Mouse (Mus musculus): ENCODE results near the gene Ubald2. TPM values are rescaled to one million over a fixed set of nuclear protein-coding genes. Genes with fewer than 3 reads are reported as not detected.
"Not testable (repeated sequence)": the region's sequence is repeated elsewhere in the genome, so short reads cannot be mapped to it uniquely, and the experiment has no call there.

Gene Ubald2
- polyA plus RNA-seq, 1 experiment: 574 TPM

DNA sequence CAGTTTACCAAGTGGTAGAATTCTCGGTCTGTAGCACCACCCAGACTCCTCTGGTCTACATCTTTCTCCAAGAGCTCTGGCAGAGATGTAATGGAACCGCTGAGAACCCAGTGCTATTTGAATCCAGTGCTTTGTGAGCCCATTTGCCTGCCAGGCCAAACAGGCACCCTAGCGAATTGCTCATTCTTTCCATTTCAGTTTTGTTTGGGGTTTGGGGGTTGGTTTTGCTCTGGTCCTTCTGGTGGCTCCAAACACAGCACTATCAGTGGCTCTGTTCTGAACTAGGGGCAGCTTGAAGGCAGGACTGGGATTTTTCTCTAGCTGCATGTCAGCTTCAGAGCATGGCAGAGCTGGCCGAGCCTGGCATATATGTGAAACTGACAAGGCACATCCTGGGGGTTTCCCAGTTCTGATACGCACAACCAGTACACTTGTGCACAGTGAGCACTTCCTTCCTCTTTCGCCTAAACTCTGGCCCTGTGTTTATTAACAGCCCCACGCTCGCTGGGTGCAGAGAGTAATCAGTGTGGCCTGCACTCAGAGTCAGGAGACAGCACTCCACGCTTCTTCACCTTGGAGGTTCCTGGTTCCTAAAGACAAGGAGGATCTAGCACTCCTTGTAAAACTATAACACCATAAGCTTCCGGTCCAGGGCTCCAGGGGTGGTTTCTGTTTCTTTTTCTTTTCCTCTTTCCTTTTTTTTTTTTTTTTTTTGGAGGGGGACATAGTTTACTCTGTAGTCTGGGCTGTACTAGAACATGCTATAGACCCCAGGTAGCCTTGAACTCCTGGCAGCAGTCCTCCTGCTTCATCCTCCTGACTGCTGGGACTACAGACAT, 9.9 kb upstream of the Ubald2 start:
- no peaks in the 10 kb centered on the region for H3K36me3 ChIP-seq (ENCODE audit: control insufficient read depth, insufficient read depth, low read length)
- H3K4me1 ChIP-seq (ENCODE audit: control insufficient read depth, insufficient read depth, insufficient read length, low read length): peaks cover 42% of the 10 kb centered on the region; the same call in 1 of the 2 replicates
- no peak overlapping the region for H3K4me3 ChIP-seq (ENCODE audit: low read depth, low read length)
- WGBS: 37% methylated on average over 10 of the region's 10 CpGs
- TF ChIP-seq CTCF (IDR thresholded peaks at IDR 0.05; ENCODE audit: extremely low read depth, insufficient read length, insufficient replicate concordance, low read depth, low read length) (no peak), POLR2A (IDR thresholded peaks at IDR 0.05; ENCODE audit: low read depth, low read length) (peak; percentile 43; the same call in 1 of the 2 replicates)
- no peaks in the 10 kb centered on the region for H3K27me3 ChIP-seq (ENCODE audit: control insufficient read depth, insufficient read depth, low read length)
- H3K27ac ChIP-seq (ENCODE audit: insufficient read depth, low read depth, low read length): peak overlapping the region; percentile 72

DNA sequence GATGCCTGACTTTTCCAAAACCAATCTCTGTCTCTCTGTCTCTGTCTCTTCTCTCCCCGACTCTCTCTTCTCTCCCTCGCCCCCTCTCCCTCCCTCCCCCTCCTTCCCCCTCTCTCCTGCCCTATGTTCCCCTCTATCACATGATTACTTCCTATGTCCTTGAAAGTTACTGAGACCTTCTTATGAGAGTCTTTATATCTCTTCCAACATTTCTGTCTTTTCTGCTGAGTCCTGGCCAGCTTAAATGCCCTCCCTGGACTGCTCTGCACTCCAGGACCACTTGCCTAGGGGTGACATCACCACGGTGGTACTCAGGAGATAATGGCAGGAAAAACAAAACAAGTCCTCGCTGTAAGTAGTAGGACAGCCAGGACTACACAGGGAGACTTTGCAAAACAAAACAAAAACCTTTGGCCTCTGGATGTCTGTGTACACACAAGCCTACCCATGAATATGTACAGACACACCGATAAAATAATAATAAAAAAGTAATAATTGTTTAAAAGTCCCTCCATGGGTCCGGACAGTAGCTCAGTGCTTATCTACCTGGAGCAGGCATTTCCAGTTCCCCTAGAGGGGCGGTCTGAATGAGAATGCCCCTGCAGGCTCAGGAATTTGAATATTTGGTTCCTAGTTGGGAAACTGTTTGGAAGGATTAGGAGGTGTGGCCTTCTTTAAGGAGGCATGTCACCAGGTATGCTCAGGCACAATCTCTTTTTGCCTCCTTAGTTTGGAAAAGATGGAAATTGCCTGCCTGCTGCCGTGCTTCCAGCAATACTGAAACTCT, 9.1 kb upstream of the Ubald2 start:
- Histone ChIP-seq H3K27me3 (ENCODE audit: control insufficient read depth, insufficient read depth, low read length) (no peaks in the 10 kb centered on the region), H3K4me1 (ENCODE audit: control insufficient read depth, insufficient read depth, insufficient read length, low read length) (peaks cover 41% of the 10 kb centered on the region; the same call in 1 of the 2 replicates), H3K27ac (ENCODE audit: insufficient read depth, low read depth, low read length) (peak overlapping the region; percentile 72), H3K4me3 (ENCODE audit: low read depth, low read length) (no peak overlapping the region), H3K36me3 (ENCODE audit: control insufficient read depth, insufficient read depth, low read length) (no peaks in the 10 kb centered on the region)
- 43% methylated on average over 8 of the region's 8 CpGs for WGBS
- no peak for TF ChIP-seq POLR2A (IDR thresholded peaks at IDR 0.05; ENCODE audit: low read depth, low read length)
- no peak for TF ChIP-seq CTCF (IDR thresholded peaks at IDR 0.05; ENCODE audit: extremely low read depth, insufficient read length, insufficient replicate concordance, low read depth, low read length)

DNA sequence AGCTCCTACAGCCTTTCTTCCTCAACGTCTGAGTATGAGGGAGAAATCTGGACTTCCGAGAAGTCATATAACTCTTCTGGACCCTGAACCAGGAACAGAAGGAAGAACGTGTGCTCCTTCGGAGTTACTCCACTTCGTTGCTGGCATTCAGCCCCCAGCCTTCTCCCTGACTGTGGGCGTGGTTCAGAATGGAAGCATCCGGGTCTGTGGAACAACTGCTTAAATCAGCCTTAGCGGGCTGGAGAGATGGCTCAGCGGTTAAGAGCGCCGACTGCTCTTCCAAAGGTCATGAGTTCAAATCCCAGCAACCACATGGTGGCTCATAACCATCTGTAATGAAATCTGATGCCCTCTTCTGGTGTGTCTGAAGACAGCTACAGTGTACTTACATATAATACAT, 7.6 kb upstream of the Ubald2 start:
- not testable (repeated sequence) for H3K4me3 ChIP-seq (ENCODE audit: low read depth, low read length); H3K27me3 ChIP-seq (ENCODE audit: control insufficient read depth, insufficient read depth, low read length); H3K27ac ChIP-seq (ENCODE audit: insufficient read depth, low read depth, low read length); H3K36me3 ChIP-seq (ENCODE audit: control insufficient read depth, insufficient read depth, low read length)
- peaks cover 37% of the 10 kb centered on the region; the same call in 1 of the 2 replicates for H3K4me1 ChIP-seq (ENCODE audit: control insufficient read depth, insufficient read depth, insufficient read length, low read length)
- 31% methylated on average over 11 of the region's 11 CpGs for WGBS

DNA sequence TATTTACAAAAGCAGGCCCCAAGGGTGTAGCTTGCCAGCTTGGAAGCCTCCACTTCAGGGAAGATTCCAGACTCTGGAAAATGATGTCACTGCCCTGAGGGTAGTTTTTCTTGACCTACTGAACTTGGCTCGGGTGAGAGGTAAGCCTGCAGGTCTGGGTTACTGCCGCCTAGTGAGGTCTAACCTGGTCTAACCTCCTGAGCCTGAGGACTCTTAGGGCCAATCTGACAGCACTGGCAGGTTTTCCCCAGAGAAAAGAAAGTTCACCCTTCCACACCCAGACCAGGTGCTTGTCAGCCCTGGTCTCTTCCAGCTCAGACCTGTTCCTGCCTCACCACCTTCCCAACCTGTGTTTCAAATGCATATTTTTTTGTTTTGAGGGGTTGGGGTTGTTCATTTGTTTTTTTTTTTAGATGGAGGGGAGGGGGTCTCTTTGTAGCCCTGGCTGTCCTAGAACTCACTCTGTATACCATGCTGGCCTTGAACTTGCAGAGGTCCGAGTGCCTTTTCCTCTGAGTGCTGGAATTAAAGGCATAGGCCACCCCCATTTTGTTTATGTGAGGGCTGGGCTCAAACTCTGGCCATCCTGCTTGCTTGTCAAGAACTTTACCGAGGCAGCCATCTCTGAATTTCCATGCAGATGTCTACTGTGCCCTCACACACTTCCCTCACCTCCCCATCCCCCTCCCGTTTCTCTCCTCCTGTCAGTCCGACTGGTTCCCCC, 6.9 kb upstream of the Ubald2 start:
- H3K27ac ChIP-seq (ENCODE audit: insufficient read depth, low read depth, low read length): peak overlapping the region; percentile 99
- TF ChIP-seq CTCF (IDR thresholded peaks at IDR 0.05; ENCODE audit: extremely low read depth, insufficient read length, insufficient replicate concordance, low read depth, low read length) (no peak), POLR2A (IDR thresholded peaks at IDR 0.05; ENCODE audit: low read depth, low read length) (no peak)
- no peaks in the 10 kb centered on the region for H3K36me3 ChIP-seq (ENCODE audit: control insufficient read depth, insufficient read depth, low read length)
- peaks cover 35% of the 10 kb centered on the region; the same call in 1 of the 2 replicates for H3K4me1 ChIP-seq (ENCODE audit: control insufficient read depth, insufficient read depth, insufficient read length, low read length)
- 68% methylated on average over 6 of the region's 6 CpGs for WGBS
- H3K27me3 ChIP-seq (ENCODE audit: control insufficient read depth, insufficient read depth, low read length): no peaks in the 10 kb centered on the region
- no peak overlapping the region for H3K4me3 ChIP-seq (ENCODE audit: low read depth, low read length)

DNA sequence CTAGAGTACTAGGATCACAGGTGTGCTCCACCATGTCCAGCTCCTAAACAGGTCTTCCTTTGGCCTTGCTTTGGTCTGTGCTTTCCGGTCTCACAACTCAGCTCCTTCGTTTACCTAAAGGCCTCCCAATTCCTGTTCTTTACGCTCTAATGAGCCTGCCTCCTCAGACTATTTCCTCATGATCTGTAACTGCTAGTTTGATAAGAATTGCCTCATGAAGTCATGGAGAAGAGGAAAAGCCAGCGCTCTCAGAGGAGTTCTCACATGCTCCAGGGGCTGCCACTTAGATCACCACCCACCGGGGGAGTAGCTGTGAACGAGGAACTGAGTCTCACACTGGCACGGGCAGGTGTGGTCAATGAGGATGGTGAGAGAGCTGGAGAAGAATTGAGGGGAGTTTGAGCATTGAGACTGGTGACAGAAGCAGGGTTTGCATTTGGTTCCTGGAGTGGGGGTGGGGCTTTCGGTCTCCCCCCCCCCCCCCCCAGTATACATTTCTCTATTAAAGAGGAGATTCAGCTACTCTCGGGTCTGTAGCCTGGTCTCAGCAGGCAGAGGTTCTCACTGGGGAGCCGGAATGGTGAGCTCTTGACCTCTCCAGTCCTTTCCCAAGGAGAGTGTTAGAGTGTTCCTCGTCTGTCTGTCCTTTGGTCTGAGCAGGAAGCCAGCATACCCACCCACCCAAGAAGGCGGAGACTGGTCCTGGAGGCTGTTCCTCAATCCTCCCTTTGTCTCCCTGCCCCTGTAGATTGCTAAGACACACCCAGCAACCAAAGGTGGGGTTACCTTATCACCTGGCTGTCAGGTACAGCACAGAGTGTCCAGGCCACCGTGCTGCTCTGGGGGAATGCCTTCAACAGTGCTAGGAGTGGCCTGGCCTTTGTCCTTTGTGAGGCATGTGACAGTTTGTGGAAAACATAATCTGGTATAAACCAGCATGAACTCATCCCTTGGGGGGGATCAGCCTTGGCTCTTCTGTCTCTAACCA, 4.7 kb upstream of the Ubald2 start:
- H3K27me3 ChIP-seq (ENCODE audit: control insufficient read depth, insufficient read depth, low read length): no peaks in the 10 kb centered on the region
- no peaks in the 10 kb centered on the region for H3K36me3 ChIP-seq (ENCODE audit: control insufficient read depth, insufficient read depth, low read length)
- peak overlapping the region; percentile 22; the same call in 1 of the 2 replicates for H3K4me3 ChIP-seq (ENCODE audit: low read depth, low read length)
- TF ChIP-seq CTCF (IDR thresholded peaks at IDR 0.05; ENCODE audit: extremely low read depth, insufficient read length, insufficient replicate concordance, low read depth, low read length) (no peak), POLR2A (IDR thresholded peaks at IDR 0.05; ENCODE audit: low read depth, low read length) (peak; percentile 86)
- WGBS: 22% methylated on average over 13 of the region's 13 CpGs
- H3K4me1 ChIP-seq (ENCODE audit: control insufficient read depth, insufficient read depth, insufficient read length, low read length): peaks cover 33% of the 10 kb centered on the region; the same call in 1 of the 2 replicates
- H3K27ac ChIP-seq (ENCODE audit: insufficient read depth, low read depth, low read length): peak overlapping the region; percentile 99
